Mouse (Mus musculus) left cerebral cortex, postnatal 14 days (tissue): ENCODE data around the gene Rps6ka1. TPM values are rescaled to one million over a fixed set of nuclear protein-coding genes. Genes with fewer than 3 reads are reported as not detected.

Experiments used
- DNase-seq, 2 experiments: peaks; one replicate each; pipeline ENCODE4 v3.0.0; 2021 to 2022; ENCODE audit warnings: low spot score in 2 of 2, mixed read lengths in 1 of 2
- intact Hi-C: fragments of 180-260 bp; cut with DNase I; formaldehyde crosslinking; loops from one replicate; pipeline ENCODE4 v1.15.1; 2025
- total RNA-seq, 2 experiments: library from RNA; stranded (reverse); gene quantifications; 2 replicates each; pipeline ENCODE4 v1.2.3; 2021

Gene Rps6ka1
- total RNA-seq, 2 experiments from 2014 or later: 12.7 TPM

DNA sequence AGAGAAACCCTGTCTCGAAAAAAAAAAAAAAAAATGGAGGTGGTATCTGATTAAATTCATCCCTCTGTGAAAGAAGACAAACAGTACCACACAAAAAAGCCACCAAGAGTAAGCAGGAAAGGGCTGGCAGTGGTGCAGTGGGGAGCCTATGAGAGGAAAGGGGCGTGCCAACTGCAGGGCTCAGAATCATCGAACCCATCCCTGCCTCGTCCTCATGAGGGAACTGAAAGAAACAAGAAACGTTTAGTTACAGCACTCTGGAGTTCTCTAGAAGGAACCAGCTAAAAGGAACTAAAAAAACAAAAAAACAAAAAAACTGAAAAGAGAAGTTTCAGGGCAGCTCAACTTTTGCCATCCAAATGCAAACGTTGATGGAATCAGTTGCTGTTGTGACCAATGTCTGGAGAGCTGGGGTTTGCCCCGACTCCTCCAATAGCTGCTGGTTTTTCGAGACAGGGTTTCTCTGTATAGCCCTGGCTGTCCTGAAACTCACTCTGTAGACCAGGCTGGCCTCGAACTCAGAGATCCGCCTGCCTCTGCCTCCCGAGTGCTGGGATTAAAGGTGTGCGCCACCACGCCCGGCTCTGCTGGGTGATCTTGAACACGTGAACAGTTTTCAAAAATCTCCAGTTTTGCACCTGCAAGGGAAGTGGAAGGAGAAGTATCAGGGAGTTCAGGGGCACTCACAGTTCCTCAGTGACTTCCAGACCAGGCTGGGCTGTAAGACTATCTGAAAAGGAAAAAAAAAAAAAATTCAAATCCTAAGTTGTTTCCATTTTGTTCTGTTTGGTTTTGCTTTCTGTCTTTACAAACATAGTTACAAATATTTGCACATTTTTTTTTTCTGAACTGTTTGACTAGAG lies 83.0 kb downstream of the Rps6ka1 start:
- intact Hi-C loops: no loop called here
- no peak for DNase-seq

DNA sequence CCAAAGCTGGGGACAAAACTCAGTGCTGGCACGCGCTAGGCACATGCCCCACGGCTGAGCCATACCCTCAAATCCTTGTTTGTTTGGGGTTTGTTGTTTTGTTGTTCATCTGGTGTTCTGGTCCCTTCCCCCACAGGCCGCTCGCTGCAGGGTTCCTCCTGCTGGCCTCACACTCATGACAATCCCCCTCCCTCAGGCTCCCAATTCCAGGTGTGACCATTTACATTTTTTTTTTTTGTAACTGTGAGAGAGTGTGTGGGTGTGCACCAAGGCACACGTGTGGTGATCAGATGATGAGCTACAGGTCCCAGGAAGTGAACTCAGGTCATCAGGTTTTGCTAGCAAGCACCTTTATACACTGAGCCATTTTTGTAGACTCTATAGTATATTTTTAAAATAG lies 87.0 kb downstream of the Rps6ka1 start:
- DNase-seq: no peak
- intact Hi-C loops: no loop called here

Other genes with a start within 250 kb of the Rps6ka1 start
- gene Zdhhc18, start 237.6 kb downstream of the Rps6ka1 start, total RNA-seq: 10 to 100 TPM; 29.3 to 32.9 TPM
- gene Pigv, start 215.2 kb downstream of the Rps6ka1 start, total RNA-seq: 1 to 10 TPM; 6.2 TPM
- 10 to 100 TPM; 74.1 to 75.8 TPM for gene Arid1a, start 131.0 kb downstream of the Rps6ka1 start, total RNA-seq
- 100 to 1,000 TPM; 118 to 146 TPM for gene Hmgn2, start 80.9 kb upstream of the Rps6ka1 start, total RNA-seq
- 10 to 100 TPM; 61.0 to 63.6 TPM for gene Dhdds, start 113.1 kb upstream of the Rps6ka1 start, total RNA-seq
- gene Lin28a, start 131.0 kb upstream of the Rps6ka1 start, total RNA-seq: not detected
- not detected for gene Zfp683, start 166.0 kb upstream of the Rps6ka1 start, total RNA-seq
- gene Crybg2, start 173.0 kb upstream of the Rps6ka1 start, total RNA-seq: 1 to 10 TPM; 1.3 to 1.4 TPM
- 1 to 10 TPM in 1 of 2 experiments, under 1 TPM in 1; 0.99 to 2.4 TPM for gene Cd52, start 207.3 kb upstream of the Rps6ka1 start, total RNA-seq
- 10 to 100 TPM; 22.6 to 25.0 TPM for gene Ubxn11, start 214.8 kb upstream of the Rps6ka1 start, total RNA-seq
- 100 to 1,000 TPM; 204 to 214 TPM for gene Sh3bgrl3, start 241.0 kb upstream of the Rps6ka1 start, total RNA-seq